Mouse (Mus musculus) megakaryocyte, embryonic 14.5 days (primary cell): ENCODE results near the gene Etl4.

Experiments
- FLI1 ChIP-seq: IDR thresholded peaks from 2 replicates; pipeline ENCODE4 v1.6.1; 2012; ENCODE audit warnings: low read length, inconsistent platforms, mixed read lengths
- GATA1 ChIP-seq: IDR thresholded peaks from 3 replicates; pipeline ENCODE4 v1.6.1; 2012; ENCODE audit warnings: mixed read lengths, low read length, inconsistent platforms, borderline replicate concordance

DNA sequence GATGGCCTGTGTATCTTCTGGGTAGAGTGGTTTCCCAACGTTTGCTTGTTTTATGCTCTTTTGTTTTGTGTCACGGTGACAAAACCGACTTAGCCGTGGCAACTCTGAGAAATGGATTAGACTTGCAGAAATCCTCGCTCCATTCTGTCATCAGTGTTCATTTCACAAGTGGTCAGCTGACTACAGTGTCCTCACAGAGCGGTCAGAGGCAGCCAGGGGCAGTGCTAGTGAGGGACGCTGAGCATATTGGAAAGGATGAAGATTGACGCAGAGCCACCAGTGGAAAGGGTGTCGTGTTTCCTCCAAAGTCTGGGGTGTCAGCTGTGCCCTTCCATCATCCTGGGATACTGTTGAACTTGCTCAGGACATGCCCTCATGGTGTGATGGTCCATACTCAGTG is 733.2 kb downstream of the Etl4 start:
- TF ChIP-seq FLI1 = no peak
- TF ChIP-seq GATA1 = no peak
